Mouse (Mus musculus): Measurements from ENCODE around the gene Eogt.

DNA sequence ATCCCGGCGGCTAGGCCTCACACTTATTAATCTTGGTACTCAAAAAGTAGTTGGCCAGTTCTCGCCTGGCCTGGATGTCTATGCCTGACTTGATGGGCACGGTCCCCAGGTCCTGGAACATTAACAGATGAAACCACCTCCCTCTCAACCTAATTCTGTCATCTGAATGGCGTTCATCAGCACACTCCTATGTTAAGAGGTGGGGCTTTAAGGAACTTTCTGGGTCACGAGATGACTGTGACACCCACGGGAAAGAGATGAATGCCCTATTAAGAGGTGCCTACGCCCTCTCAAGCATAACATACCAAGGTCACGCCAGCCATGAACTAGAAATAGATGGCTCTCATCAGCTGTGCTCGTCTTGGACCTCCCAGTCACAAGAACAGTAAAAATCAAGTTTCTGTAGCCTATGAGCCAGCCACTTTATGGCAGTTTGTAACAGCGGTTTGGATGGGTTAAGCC, 30.4 kb upstream of the Eogt start:
- no peak for TF ChIP-seq CTCF (IDR thresholded peaks at IDR 0.05; ENCODE audit: extremely low read depth, insufficient read length, insufficient replicate concordance, low read depth, low read length)
- no peak for TF ChIP-seq POLR2A (IDR thresholded peaks at IDR 0.05; ENCODE audit: low read depth, low read length)
